In genomic region chr8:123332262-123333090, GRCm38 (mm10) we compare ENCODE assay signal across 9 mouse cellular contexts. TPM values are rescaled to one million over a fixed set of nuclear protein-coding genes. Genes with fewer than 3 reads are reported as not detected.
A peak's percentile ranks its signal among the peaks of the same experiment; 100 is the strongest.
DNase-seq lines count a peak whose midpoint lies in the region; ATAC-seq and TF ChIP-seq lines count a peak whose summit lies in the region.
"Had no signal": no experiment of that assay in that cellular context is flagged by ENCODE, and none has a peak within 500 bp of the region (broad histone marks: within the 10 kb centered on the region; RNA-seq: fewer than 3 reads in every experiment).

Gene Spire2 (plus strand): TSS chr8:123332713.

- no peaks in the 10 kb centered on the region for H3K9me3 ChIP-seq in ES-Bruce4 (replicated peaks; ENCODE audit: control insufficient read depth, insufficient read depth, low read length, poor library complexity, severe bottlenecking)
- no peaks in the 10 kb centered on the region for H3K9me3 ChIP-seq in forebrain, embryonic 11.5 days (ENCODE audit: control insufficient read depth, low read length)
- H3K9me3 ChIP-seq in heart, postnatal 0 days (replicated peaks; ENCODE audit: control insufficient read depth, low read length) = no peaks in the 10 kb centered on the region

- no peaks in the 10 kb centered on the region for H3K36me3 ChIP-seq in ES-Bruce4 (ENCODE audit: control insufficient read depth, insufficient read depth, low read length, poor library complexity, severe bottlenecking)
- H3K36me3 ChIP-seq in forebrain, embryonic 11.5 days (ENCODE audit: control insufficient read depth, insufficient read depth, low read length) = no peaks in the 10 kb centered on the region
- H3K36me3 ChIP-seq in heart, postnatal 0 days (replicated peaks; ENCODE audit: control insufficient read depth, insufficient read depth, low read length) = no peaks in the 10 kb centered on the region

- peak within 1 kb of the TSS; percentile 73 for H3K9ac ChIP-seq in ES-Bruce4 (ENCODE audit: low read depth, poor library complexity, severe bottlenecking)
- peak within 1 kb of the TSS; percentile 74 for H3K9ac ChIP-seq in forebrain, embryonic 11.5 days (ENCODE audit: low read length)
- H3K9ac ChIP-seq in heart, postnatal 0 days (replicated peaks; ENCODE audit: low read depth, low read length) = no peak within 1 kb of the TSS

- H3K27me3 ChIP-seq in ES-Bruce4 (ENCODE audit: control insufficient read depth, insufficient read depth, low read length, poor library complexity, severe bottlenecking) = no peaks in the 10 kb centered on the region
- H3K27me3 ChIP-seq in forebrain, embryonic 11.5 days (ENCODE audit: control insufficient read depth, insufficient read depth, low read length) = no peaks in the 10 kb centered on the region
- peaks cover 40% of the 10 kb centered on the region for H3K27me3 ChIP-seq in heart, postnatal 0 days (ENCODE audit: control insufficient read depth, insufficient read depth, low read length)

- ATAC-seq in forebrain, embryonic 11.5 days (replicated peaks; ENCODE audit: low FRiP score) = peak; percentile 90
- ATAC-seq in heart, postnatal 0 days (ENCODE audit: insufficient read depth, low read depth) = peak; percentile 84
- peak; percentile 60; the same call in 1 of the 2 replicates for ATAC-seq in neutrophil, adult 5-6 weeks (ENCODE audit: extremely low read depth, insufficient number of reproducible peaks, low FRiP score, poor library complexity, severe bottlenecking)

- H3K4me2 ChIP-seq in forebrain, embryonic 11.5 days (ENCODE audit: low read depth, low read length, severe bottlenecking) = peak within 1 kb of the TSS; percentile 88
- peak within 1 kb of the TSS; percentile 90 for H3K4me2 ChIP-seq in heart, postnatal 0 days (ENCODE audit: low read depth, low read length)

- no peak for TF ChIP-seq CTCF in ES-Bruce4 (IDR thresholded peaks at IDR 0.05; ENCODE audit: low read depth, low read length)
- TF ChIP-seq CTCF in heart, postnatal 0 days (IDR thresholded peaks at IDR 0.05; ENCODE audit: low read depth) = no peak

- under 1% methylated on average over 74 of the region's 85 CpGs for WGBS in forebrain, embryonic 11.5 days
- WGBS in heart, postnatal 0 days = under 1% methylated on average over 67 of the region's 85 CpGs

- TF ChIP-seq EP300 in ES-Bruce4 (IDR thresholded peaks at IDR 0.05; ENCODE audit: insufficient read depth, low read depth, low read length) = no peak
- no peak for TF ChIP-seq EP300 in heart, postnatal 0 days (IDR thresholded peaks at IDR 0.05; ENCODE audit: low read depth)

- peak; percentile 62 for DNase-seq in c-Kit-positive CD71-negative TER-119-negative erythroid progenitor cells, embryonic 14.5 days (ENCODE audit: low read depth)
- peak; percentile 93 for DNase-seq in forebrain, embryonic 11.5 days (ENCODE audit: low spot score)
- DNase-seq in heart, postnatal 0 days (ENCODE audit: low spot score) = peak; percentile 54
- DNase-seq in kidney, postnatal 4 days = peak; percentile 90 to 92
- peak; percentile 74 to 84 for DNase-seq in lung, adult 18-20 months
- peak; percentile 62 to 70 for DNase-seq in thymus, adult 18-20 months

- TF ChIP-seq POLR2A in ES-Bruce4 (IDR thresholded peaks at IDR 0.05; ENCODE audit: insufficient read depth, low read length) = no peak

- H3K27ac ChIP-seq in ES-Bruce4 (ENCODE audit: insufficient read depth, low read length) = peak within 1 kb of the TSS; percentile 44
- peak within 1 kb of the TSS; percentile 59 for H3K27ac ChIP-seq in forebrain, embryonic 11.5 days (ENCODE audit: low read depth, low read length)
- H3K27ac ChIP-seq in heart, postnatal 0 days (ENCODE audit: low read depth) = no peak within 1 kb of the TSS
- H3K27ac ChIP-seq: macrophage had no signal

- H3K4me1 ChIP-seq in ES-Bruce4 (ENCODE audit: control insufficient read depth, insufficient read depth, low read length) = peaks cover 6% of the 10 kb centered on the region
- peaks cover 8% of the 10 kb centered on the region; the same call in 1 of the 2 replicates for H3K4me1 ChIP-seq in forebrain, embryonic 11.5 days (replicated peaks; ENCODE audit: control insufficient read depth, insufficient read depth, low read length)
- no peaks in the 10 kb centered on the region for H3K4me1 ChIP-seq in heart, postnatal 0 days (ENCODE audit: control insufficient read depth, insufficient read depth)

- peak within 1 kb of the TSS; percentile 78 for H3K4me3 ChIP-seq in ES-Bruce4 (ENCODE audit: low read depth, low read length)
- peak within 1 kb of the TSS; percentile 73 for H3K4me3 ChIP-seq in forebrain, embryonic 11.5 days (ENCODE audit: low read depth, low read length)
- peak within 1 kb of the TSS; percentile 60 for H3K4me3 ChIP-seq in heart, postnatal 0 days (ENCODE audit: low read depth, low read length)

RNA-seq across cellular contexts. Expression of gene Spire2, which starts in this region (rescaled TPM):
- polyA plus RNA-seq in ES-Bruce4 (2011; ENCODE audit: insufficient read depth, insufficient read length, low read depth, missing spikeins) = 4.2 and 5.0 TPM in 2 replicates
- 12.4 and 13.4 TPM in 2 replicates for polyA plus RNA-seq in forebrain, embryonic 11.5 days (2014; fragmentation: Nextera tagmentation; extraction: Ambion mirVana)
- total RNA-seq in heart, postnatal 0 days (2014; rRNA removed; ENCODE audit: low replicate concordance) = 0.15 and 1.2 TPM in 2 replicates
- 0.23 and 0.40 TPM in 2 replicates for polyA plus RNA-seq in heart, postnatal 0 days (2015; fragmentation: Nextera tagmentation; extraction: Ambion mirVana)
- total RNA-seq in neutrophil, adult 5-6 weeks (2017) = 0.23 and 0.37 TPM in 2 replicates
- polyA plus RNA-seq: macrophage had no signal

Comparison
In these comparisons a context has a peak if more than half of its experiments do, and no peak if none do; other contexts are left out.
1. Peak in ATAC-seq in neutrophil, adult 5-6 weeks; RNA of the gene not detected or under 1 TPM.